Mouse (Mus musculus) CH12.LX (cell line): ENCODE data around the gene Tpo. TPM values are rescaled to one million over a fixed set of nuclear protein-coding genes. Genes with fewer than 3 reads are reported as not detected.

ENCODE experiments used
- DNase-seq: peaks from one replicate; pipeline ENCODE4 v3.0.0-alpha.2; 2013; ENCODE audit errors: extremely low read depth
- H3K27ac ChIP-seq: 2 replicates; pipeline ENCODE4 v1.5.1; 2012; ENCODE audit warnings: low read depth, mild to moderate bottlenecking, control low read depth, moderate library complexity; ENCODE audit not compliant: insufficient read depth
- H3K27me3 ChIP-seq: replicated peaks from 2 replicates; pipeline ENCODE3; 2012; ENCODE audit warnings: inconsistent platforms
- H3K36me3 ChIP-seq, 2 experiments: replicated peaks in 1 of 2; 2 replicates each; pipeline versions ENCODE3 to v1.6.1; 2012; ENCODE audit warnings: inconsistent platforms in 1 of 2, low read length in 1 of 2, mild to moderate bottlenecking in 1 of 2, mixed read lengths in 1 of 2, moderate library complexity in 1 of 2; ENCODE audit not compliant: control insufficient read depth in 1 of 2, insufficient read depth in 1 of 2
- H3K4me1 ChIP-seq, 2 experiments: 2 replicates each; pipeline ENCODE4 v1.6.1; 2012; ENCODE audit warnings: inconsistent platforms in 1 of 2, moderate library complexity in 1 of 2; ENCODE audit not compliant: insufficient read depth in 2 of 2, control insufficient read depth in 1 of 2
- H3K4me2 ChIP-seq: 2 replicates; pipeline ENCODE4 v1.6.1; 2012; ENCODE audit warnings: low read depth, mild to moderate bottlenecking, control low read depth; ENCODE audit not compliant: poor library complexity, insufficient read depth, severe bottlenecking
- H3K4me3 ChIP-seq, 3 experiments: fragments of 150-350 bp in 1 of 3; sonication (generic) in 1 of 3; replicated peaks in 1 of 3; 2 replicates each; pipeline versions ENCODE3 to v1.5.1; 2011 to 2012; ENCODE audit warnings: low read depth in 2 of 3, low read length in 2 of 3, mild to moderate bottlenecking in 2 of 3, moderate library complexity in 2 of 3, control low read depth in 1 of 3, improper control_type of control experiment in 1 of 3, inconsistent platforms in 1 of 3, mixed read lengths in 1 of 3; ENCODE audit not compliant: poor library complexity in 1 of 3
- H3K79me2 ChIP-seq: replicated peaks from 2 replicates; pipeline ENCODE4 v1.6.1; 2012; ENCODE audit warnings: mild to moderate bottlenecking, moderate library complexity; ENCODE audit not compliant: control insufficient read depth, poor library complexity, insufficient read depth, severe bottlenecking; ENCODE audit errors: extremely low read depth
- H3K9ac ChIP-seq: 2 replicates; pipeline ENCODE4 v1.6.1; 2012; ENCODE audit warnings: low read depth, mild to moderate bottlenecking, control low read depth, moderate library complexity; ENCODE audit not compliant: insufficient read depth
- H3K9me3 ChIP-seq: replicated peaks from 2 replicates; pipeline ENCODE3; 2012; ENCODE audit warnings: low read length, inconsistent platforms, mixed read lengths
- BHLHE40 ChIP-seq: IDR thresholded peaks from 2 replicates; pipeline ENCODE4 v1.6.1; 2011; ENCODE audit warnings: mild to moderate bottlenecking, low read depth, low read length, improper control_type of control experiment
- CHD2 ChIP-seq: IDR thresholded peaks from 2 replicates; pipeline ENCODE4 v1.6.1; 2011; ENCODE audit warnings: low read length, improper control_type of control experiment
- ELF1 ChIP-seq: IDR thresholded peaks from 2 replicates; pipeline ENCODE4 v1.6.1; 2014; ENCODE audit warnings: low read depth, mild to moderate bottlenecking, inconsistent platforms, low read length, improper control_type of control experiment
- EP300 ChIP-seq: IDR thresholded peaks from 2 replicates; pipeline ENCODE4 v1.6.1; 2011; ENCODE audit warnings: low read length, improper control_type of control experiment
- ETS1 ChIP-seq: conservative IDR thresholded peaks from 2 replicates; pipeline ENCODE4 v1.6.1; 2012; ENCODE audit warnings: low read depth, mild to moderate bottlenecking, inconsistent platforms, low read length, improper control_type of control experiment, moderate library complexity
- HCFC1 ChIP-seq: IDR thresholded peaks from 2 replicates; pipeline ENCODE4 v1.6.1; 2012; ENCODE audit warnings: low read depth, mild to moderate bottlenecking, inconsistent platforms, low read length, improper control_type of control experiment
- MAFK ChIP-seq: IDR thresholded peaks from 2 replicates; pipeline ENCODE4 v1.6.1; 2011; ENCODE audit warnings: low read length, improper control_type of control experiment; ENCODE audit not compliant: insufficient replicate concordance
- MYC ChIP-seq: IDR thresholded peaks from 2 replicates; pipeline ENCODE4 v1.6.1; 2011; ENCODE audit warnings: low read depth, mild to moderate bottlenecking, improper control_type of control experiment, low read length
- NRF1 ChIP-seq: IDR thresholded peaks from 2 replicates; pipeline ENCODE4 v1.6.1; 2014; ENCODE audit warnings: low read depth, mild to moderate bottlenecking, inconsistent platforms, low read length, improper control_type of control experiment, moderate library complexity
- PAX5 ChIP-seq: IDR thresholded peaks from 2 replicates; pipeline ENCODE4 v1.6.1; 2012; ENCODE audit warnings: low read length, inconsistent platforms, mixed read lengths
- POLR2A ChIP-seq: IDR thresholded peaks from 2 replicates; pipeline ENCODE4 v1.6.1; 2011; ENCODE audit warnings: low read depth, mild to moderate bottlenecking, improper control_type of control experiment, low read length
- RCOR1 ChIP-seq: conservative IDR thresholded peaks from 2 replicates; pipeline ENCODE4 v1.6.1; 2012; ENCODE audit warnings: low read depth, mild to moderate bottlenecking, inconsistent platforms, low read length, improper control_type of control experiment
- USF1 ChIP-seq: IDR thresholded peaks from 2 replicates; pipeline ENCODE4 v1.6.1; 2014; ENCODE audit warnings: low read depth, mild to moderate bottlenecking, inconsistent platforms, low read length, improper control_type of control experiment
- ZKSCAN1 ChIP-seq: IDR thresholded peaks from 2 replicates; pipeline ENCODE4 v1.6.1; 2012; ENCODE audit warnings: low read depth, inconsistent platforms, low read length, improper control_type of control experiment, borderline replicate concordance
- ZNF384 ChIP-seq: IDR thresholded peaks from 2 replicates; pipeline ENCODE4 v1.6.1; 2012; ENCODE audit warnings: low read depth, low read length, improper control_type of control experiment, inconsistent platforms
- dilution Hi-C: fragments of 300-500 bp; cut with MboI; formaldehyde crosslinking; loops from 2 replicates; pipeline ENCODE4 v1.14.3; 2020; ENCODE audit warnings: low sequenced_read_pairs; ENCODE audit not compliant: extremely low pct_unique_long_range_greater_than_20kb, extremely low pct_ligation_motif_present
- in situ Hi-C: fragments of 300-500 bp; cut with MboI; formaldehyde crosslinking; loops from 3 replicates; pipeline ENCODE4 v1.14.3; 2019; ENCODE audit warnings: low sequenced_read_pairs, low pct_ligation_motif_present, low pct_unique_long_range_greater_than_20kb, mixed read lengths
- polyA plus RNA-seq: library from polyadenylated mRNA; unstranded; fragments of >175 nt; gene quantifications from 2 replicates; pipeline ENCODE4 v1.2.1, GENCODE M21; 2012; ENCODE audit warnings: low read depth; ENCODE audit not compliant: insufficient read length
- total RNA-seq, 2 experiments: library from RNA; depleted of rRNA; stranded (reverse); fragments of 300-350 nt in 1 of 2; fragments of >200 nt in 1 of 2; gene quantifications; 2 replicates each; pipeline ENCODE4 v1.2.3; 2012 to 2014

The Tpo gene
- total and polyA plus RNA-seq, 3 experiments: not detected

- H3K9ac ChIP-seq: no peak overlapping the region
- H3K4me3 ChIP-seq: no peak overlapping the region
- H3K4me2 ChIP-seq: no peak overlapping the region
- DNase-seq: no peak
- TF ChIP-seq MYC (no peak), EP300 (no peak), MAFK (no peak)
- no peaks in the 10 kb centered on the region for H3K9me3 ChIP-seq
- no peaks in the 10 kb centered on the region for H3K79me2 ChIP-seq
- in situ Hi-C loops: no loop called here
- dilution Hi-C loops: no loop called here
- H3K4me1 ChIP-seq: no peaks in the 10 kb centered on the region
- H3K27me3 ChIP-seq: no peaks in the 10 kb centered on the region
- H3K27ac ChIP-seq: no peak overlapping the region
- no peaks in the 10 kb centered on the region for H3K36me3 ChIP-seq
Measured at GRCm38 (mm10) chr12:30083971-30084370, 48.5 kb downstream of the Tpo start.

DNA sequence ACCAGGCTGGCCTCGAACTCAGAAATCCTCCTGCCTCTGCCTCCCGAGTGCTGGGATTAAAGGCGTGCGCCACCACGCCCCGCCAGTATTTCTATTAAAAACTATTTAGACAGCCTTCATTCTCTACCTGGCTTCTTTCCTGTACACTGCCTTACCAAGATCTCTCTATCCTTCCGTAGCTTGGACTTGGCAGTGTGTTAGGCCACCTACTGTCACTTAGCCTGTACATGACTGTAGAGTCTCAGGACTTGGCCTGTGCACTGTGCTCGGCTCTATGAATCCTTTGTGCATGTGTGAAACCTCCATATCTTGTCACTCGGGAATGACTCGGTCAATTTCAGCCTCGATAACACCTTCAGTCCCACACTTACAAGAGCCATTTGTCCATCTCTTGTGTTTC is 55.4 kb downstream of the Tpo start:
- H3K4me2 ChIP-seq: no peak overlapping the region
- DNase-seq: no peak
- TF ChIP-seq CHD2 (no peak), ZNF384 (0 out of 2 replicates have a peak, but pooled peaks have one; percentile 4)
- TF ChIP-seq, all 38 proteins: peak for 1
- no peaks in the 10 kb centered on the region for H3K27me3 ChIP-seq
- no peak overlapping the region for H3K9ac ChIP-seq
- no peak overlapping the region for H3K27ac ChIP-seq
- no peaks in the 10 kb centered on the region for H3K79me2 ChIP-seq
- dilution Hi-C loops: no loop called here
- H3K4me3 ChIP-seq: no peak overlapping the region
- peaks cover 0 to 12% of the 10 kb centered on the region in 2 experiments; a peak in 2 of 4 replicates for H3K4me1 ChIP-seq
- no peaks in the 10 kb centered on the region for H3K36me3 ChIP-seq
- no peaks in the 10 kb centered on the region for H3K9me3 ChIP-seq
- in situ Hi-C loops: no loop called here

DNA sequence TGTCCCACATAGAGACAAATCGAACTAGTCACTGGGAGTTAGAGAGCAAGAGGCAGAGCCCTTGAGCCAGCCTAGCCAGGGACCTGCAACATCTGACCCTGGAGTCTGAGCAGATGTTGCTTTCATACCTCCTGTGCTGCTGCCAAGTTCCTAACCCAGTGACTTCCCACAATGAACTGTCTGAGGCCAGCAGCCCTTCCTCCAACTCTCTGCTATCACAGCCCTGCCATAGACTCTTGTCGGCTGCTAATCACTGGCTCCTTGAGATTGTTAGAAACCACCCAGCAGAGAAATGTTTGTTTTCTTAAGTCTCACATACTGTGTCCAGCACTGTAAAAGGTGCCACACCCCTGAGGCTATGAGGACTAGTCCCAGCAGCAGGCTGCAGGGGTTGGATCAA is 56.1 kb downstream of the Tpo start:
- H3K27me3 ChIP-seq: no peaks in the 10 kb centered on the region
- in situ Hi-C loops: no loop called here
- dilution Hi-C loops: no loop called here

More for the DNA sequence above, 56.1 kb downstream of the Tpo start:
- Histone ChIP-seq H3K27ac (no peak overlapping the region), H3K4me2 (no peak overlapping the region), H3K9me3 (no peaks in the 10 kb centered on the region), H3K79me2 (no peaks in the 10 kb centered on the region), H3K4me1 (peaks cover 0 to 12% of the 10 kb centered on the region in 2 experiments; a peak in 2 of 4 replicates), H3K4me3 (no peak overlapping the region), H3K36me3 (no peaks in the 10 kb centered on the region), H3K9ac (no peak overlapping the region)
- TF ChIP-seq USF1 (no peak), PAX5 (no peak), POLR2A (no peak), ETS1 (no peak), BHLHE40 (no peak), EP300 (no peak), HCFC1 (no peak), NRF1 (no peak), ELF1 (no peak), RCOR1 (no peak), ZKSCAN1 (no peak)
- no peak for DNase-seq
